Mouse (Mus musculus) liver, postnatal 0 days (tissue): Measurements from ENCODE around the gene Tunar.

Source experiments
- CTCF ChIP-seq: sonication (generic); IDR thresholded peaks from 2 replicates; pipeline ENCODE4 v1.5.1; 2016; ENCODE audit warnings: antibody characterized with exemption, low read depth
- EP300 ChIP-seq: IDR thresholded peaks from 2 replicates; pipeline ENCODE4 v1.6.1; 2016; ENCODE audit warnings: antibody characterized with exemption, low read depth, mild to moderate bottlenecking

DNA sequence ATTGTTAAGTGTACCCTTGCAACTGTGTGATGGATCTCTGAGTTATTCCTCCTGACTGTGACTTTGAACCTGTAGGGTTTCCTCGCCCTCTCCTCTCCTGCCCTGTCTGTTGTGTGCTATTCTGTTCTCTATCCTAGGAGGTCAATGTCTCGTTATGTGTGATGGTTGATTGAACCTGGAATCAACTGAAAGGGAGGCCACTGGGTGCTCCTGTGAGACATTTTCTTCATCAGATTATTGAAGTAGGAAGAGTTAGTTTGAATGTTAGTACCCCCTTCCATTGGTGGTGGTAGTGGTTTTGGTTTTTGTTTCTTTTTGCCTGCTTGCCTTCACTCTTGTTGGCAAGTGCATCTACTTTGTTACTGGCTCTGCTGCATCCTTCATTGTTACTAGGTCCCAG is at the start of gene Tunar:
- no peak for TF ChIP-seq EP300
- no peak for TF ChIP-seq CTCF
